Mouse (Mus musculus): ENCODE data around the gene Dpf3. TPM values are rescaled to one million over a fixed set of nuclear protein-coding genes. Genes with fewer than 3 reads are reported as not detected.
A peak's percentile ranks its signal among the peaks of the same experiment; 100 is the strongest.

The Dpf3 gene
- total and polyA plus RNA-seq, 2 experiments from 2014 or later = 14.3 to 31.7 TPM

DNA sequence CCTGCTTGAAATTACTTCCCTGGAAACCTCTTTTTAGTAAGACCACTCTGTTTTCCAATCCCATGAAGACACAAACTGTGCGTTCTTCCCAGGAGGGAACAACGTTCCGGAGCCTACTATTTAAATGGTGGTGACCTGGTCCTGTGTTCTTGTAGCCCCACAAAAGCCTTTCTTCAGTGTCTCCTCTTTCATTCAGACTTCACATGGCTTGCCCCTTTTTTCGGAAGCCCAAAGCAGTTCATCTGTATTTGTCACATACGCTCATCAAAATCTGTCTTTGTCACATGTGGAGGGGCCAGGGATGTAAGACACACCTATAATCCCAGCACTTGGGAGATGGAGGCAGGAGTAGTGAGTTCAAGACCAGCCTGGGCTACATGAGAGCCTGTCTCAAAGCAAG lies 73.8 kb downstream of the Dpf3 start:
- TF ChIP-seq CTCF (IDR thresholded peaks at IDR 0.05) = no peak
- Histone ChIP-seq H3K9ac (replicated peaks; ENCODE audit: low read length, poor library complexity, severe bottlenecking) (no peak overlapping the region), H3K36me3 (ENCODE audit: insufficient read depth, low read length) (no peaks in the 10 kb centered on the region), H3K4me2 (ENCODE audit: low read depth, low read length, poor library complexity, severe bottlenecking) (no peak overlapping the region), H3K4me1 (ENCODE audit: insufficient read depth, low read length) (peaks cover 10% of the 10 kb centered on the region; the same call in 1 of the 2 replicates), H3K27ac (ENCODE audit: low read depth, low read length) (no peak overlapping the region), H3K4me3 (ENCODE audit: low read depth, low read length) (no peak overlapping the region), H3K9me3 (ENCODE audit: low read length) (no peaks in the 10 kb centered on the region), H3K27me3 (ENCODE audit: insufficient read depth, low read length) (no peaks in the 10 kb centered on the region)
- 87% methylated on average over 5 of the region's 5 CpGs for WGBS
- DNase-seq (ENCODE audit: low spot score) (no peak), ATAC-seq (ENCODE audit: low FRiP score) (no peak)

DNA sequence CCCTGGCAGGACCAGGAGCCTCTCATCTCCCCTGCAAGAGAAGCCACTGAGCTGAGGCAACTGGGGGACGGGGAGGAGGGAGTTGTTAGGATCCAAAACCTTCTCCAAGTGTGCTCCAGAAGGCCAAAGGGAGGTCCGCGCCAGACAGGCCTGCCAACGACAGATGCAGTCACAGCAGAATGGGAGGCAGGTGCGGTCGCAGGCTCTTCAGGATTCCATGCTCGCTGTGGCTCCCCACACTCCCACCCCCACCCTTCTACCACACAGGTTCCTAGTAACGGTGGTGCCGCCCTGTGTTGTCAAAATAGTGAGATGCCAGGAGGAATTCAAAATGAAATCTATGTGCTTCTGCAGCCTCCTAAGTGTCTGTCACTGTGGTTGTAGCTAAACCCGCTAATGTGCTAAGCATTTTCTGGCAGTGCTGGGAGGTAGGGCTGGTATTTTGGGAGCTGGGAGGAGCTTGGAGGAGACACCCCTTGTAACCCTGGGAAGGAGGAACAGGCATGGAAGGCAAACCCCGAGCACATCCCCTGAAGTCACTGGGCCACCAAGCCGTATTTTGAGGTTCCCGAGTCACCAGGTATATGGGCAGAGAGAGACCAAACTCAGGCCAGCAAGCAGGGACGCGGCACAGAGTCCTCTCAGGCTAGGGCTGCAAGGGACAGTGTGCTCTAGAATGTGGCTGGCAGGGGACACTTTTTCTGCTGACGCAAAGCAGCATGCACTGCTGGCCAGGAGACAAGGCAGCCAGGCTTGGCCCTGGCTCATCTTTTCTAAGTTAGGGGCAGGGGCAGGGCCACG lies 75.6 kb downstream of the Dpf3 start:
- H3K27ac ChIP-seq (ENCODE audit: low read depth, low read length) = peak overlapping the region; percentile 59; the same call in 1 of the 2 replicates
- peak; percentile 68 for DNase-seq (ENCODE audit: low spot score)
- H3K9ac ChIP-seq (replicated peaks; ENCODE audit: low read length, poor library complexity, severe bottlenecking) = no peak overlapping the region; the same call in 1 of the 2 replicates
- no peak overlapping the region for H3K4me3 ChIP-seq (ENCODE audit: low read depth, low read length)
- no peaks in the 10 kb centered on the region for H3K36me3 ChIP-seq (ENCODE audit: insufficient read depth, low read length)
- WGBS = 52% methylated on average over 17 of the region's 17 CpGs
- no peak overlapping the region for H3K4me2 ChIP-seq (ENCODE audit: low read depth, low read length, poor library complexity, severe bottlenecking)
- ATAC-seq (ENCODE audit: low FRiP score) = peak; percentile 47; the same call in 1 of the 2 replicates
- H3K9me3 ChIP-seq (ENCODE audit: low read length) = no peaks in the 10 kb centered on the region
- peaks cover 10% of the 10 kb centered on the region; the same call in 1 of the 2 replicates for H3K4me1 ChIP-seq (ENCODE audit: insufficient read depth, low read length)
- H3K27me3 ChIP-seq (ENCODE audit: insufficient read depth, low read length) = no peaks in the 10 kb centered on the region
- no peak for TF ChIP-seq CTCF (IDR thresholded peaks at IDR 0.05)

DNA sequence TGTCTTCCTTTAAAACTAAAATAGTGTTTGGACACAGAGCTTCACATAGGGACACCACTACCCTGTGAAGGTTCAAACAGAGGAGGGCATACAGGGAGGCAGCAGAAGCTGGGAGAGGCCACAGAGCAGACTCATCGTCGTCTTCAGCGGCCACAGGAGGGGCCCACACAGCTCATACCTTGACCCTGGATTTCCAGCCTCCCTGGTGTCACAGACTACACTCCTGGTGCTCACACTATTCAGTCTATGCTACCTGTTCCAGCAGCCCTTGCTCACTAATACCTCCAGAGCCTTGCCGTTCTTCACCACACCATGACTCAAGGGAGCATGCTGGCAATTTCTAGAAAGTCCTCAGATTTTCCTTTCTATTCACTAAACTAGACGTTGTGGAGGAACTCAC lies 76.5 kb downstream of the Dpf3 start:
- H3K9me3 ChIP-seq (ENCODE audit: low read length) = no peaks in the 10 kb centered on the region
- TF ChIP-seq CTCF (IDR thresholded peaks at IDR 0.05) = no peak
- 79% methylated on average over 5 of the region's 5 CpGs for WGBS
- no peaks in the 10 kb centered on the region for H3K27me3 ChIP-seq (ENCODE audit: insufficient read depth, low read length)
- no peak overlapping the region for H3K9ac ChIP-seq (replicated peaks; ENCODE audit: low read length, poor library complexity, severe bottlenecking)
- 0 out of 2 replicates have a peak overlapping the region, but pooled peaks have one; percentile 8 for H3K27ac ChIP-seq (ENCODE audit: low read depth, low read length)
- DNase-seq (ENCODE audit: low spot score) (no peak), ATAC-seq (ENCODE audit: low FRiP score) (no peak)
- no peak overlapping the region for H3K4me2 ChIP-seq (ENCODE audit: low read depth, low read length, poor library complexity, severe bottlenecking)
- H3K4me1 ChIP-seq (ENCODE audit: insufficient read depth, low read length) = peaks cover 10% of the 10 kb centered on the region; the same call in 1 of the 2 replicates
- no peaks in the 10 kb centered on the region for H3K36me3 ChIP-seq (ENCODE audit: insufficient read depth, low read length)
- H3K4me3 ChIP-seq (ENCODE audit: low read depth, low read length) = no peak overlapping the region

DNA sequence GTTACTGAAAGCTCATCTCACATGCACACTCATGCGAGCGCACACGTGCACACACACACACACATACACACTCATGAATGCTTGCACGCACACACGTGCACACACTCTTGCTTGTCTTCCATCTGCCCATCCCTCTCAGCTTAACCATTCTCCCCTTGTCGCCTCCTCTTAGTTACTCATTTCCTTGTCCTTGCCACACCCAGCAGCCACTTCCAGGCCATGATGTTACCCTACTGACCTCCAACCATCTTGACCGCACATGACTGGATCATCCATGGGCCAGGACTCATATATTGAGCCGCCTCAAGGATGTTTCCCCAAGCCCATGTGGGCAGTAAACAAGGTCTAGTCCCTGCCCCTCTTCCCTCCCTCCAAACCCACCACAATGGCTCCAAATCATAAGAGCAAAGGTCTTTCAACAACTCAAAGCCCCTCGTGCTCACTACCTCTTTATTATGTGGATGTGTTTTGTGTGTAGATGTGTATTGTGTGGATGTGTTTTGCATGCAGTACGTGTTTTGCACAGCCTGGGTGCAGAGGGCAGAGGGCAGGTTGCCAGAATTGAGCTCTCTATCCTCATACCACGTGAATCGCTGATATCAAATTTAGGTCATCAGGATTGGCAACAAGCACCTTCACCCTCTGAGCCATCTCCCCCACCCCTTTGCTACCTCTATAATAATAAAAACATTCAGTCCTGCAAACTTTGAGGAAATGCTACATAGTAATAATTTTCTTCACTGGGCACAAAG lies 82.0 kb downstream of the Dpf3 start:
- H3K27ac ChIP-seq (ENCODE audit: low read depth, low read length) = no peak overlapping the region
- H3K4me2 ChIP-seq (ENCODE audit: low read depth, low read length, poor library complexity, severe bottlenecking) = no peak overlapping the region
- TF ChIP-seq CTCF (IDR thresholded peaks at IDR 0.05) = no peak
- 91% methylated on average over 12 of the region's 12 CpGs for WGBS
- no peaks in the 10 kb centered on the region for H3K36me3 ChIP-seq (ENCODE audit: insufficient read depth, low read length)
- no peak overlapping the region for H3K4me3 ChIP-seq (ENCODE audit: low read depth, low read length)
- H3K4me1 ChIP-seq (ENCODE audit: insufficient read depth, low read length) = no peaks in the 10 kb centered on the region
- no peaks in the 10 kb centered on the region for H3K27me3 ChIP-seq (ENCODE audit: insufficient read depth, low read length)
- H3K9ac ChIP-seq (replicated peaks; ENCODE audit: low read length, poor library complexity, severe bottlenecking) = no peak overlapping the region
- H3K9me3 ChIP-seq (ENCODE audit: low read length) = no peaks in the 10 kb centered on the region
- ATAC-seq (ENCODE audit: low FRiP score) = no peak
- no peak for DNase-seq (ENCODE audit: low spot score)

DNA sequence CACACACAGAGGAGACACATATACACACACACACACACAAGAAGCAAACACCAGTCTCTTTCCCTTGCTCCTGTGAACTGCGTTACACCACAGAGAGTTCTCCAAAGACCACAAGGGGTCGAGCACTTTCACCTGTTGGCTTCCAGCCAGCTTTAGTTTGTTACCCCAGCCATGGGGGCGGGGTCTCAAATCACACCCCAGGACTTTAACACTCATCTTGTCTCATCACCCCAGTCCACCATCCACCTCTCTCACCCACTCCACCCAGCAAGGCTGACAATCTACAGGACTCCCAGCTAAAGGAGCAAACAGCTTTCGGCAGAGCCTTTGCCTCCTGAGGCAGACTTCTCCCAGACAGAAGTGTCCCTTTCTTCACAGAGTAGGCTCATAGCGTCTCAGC lies 85.2 kb downstream of the Dpf3 start:
- Histone ChIP-seq H3K4me3 (ENCODE audit: low read depth, low read length) (no peak overlapping the region), H3K9me3 (ENCODE audit: low read length) (no peaks in the 10 kb centered on the region), H3K4me2 (ENCODE audit: low read depth, low read length, poor library complexity, severe bottlenecking) (no peak overlapping the region), H3K36me3 (ENCODE audit: insufficient read depth, low read length) (no peaks in the 10 kb centered on the region), H3K9ac (replicated peaks; ENCODE audit: low read length, poor library complexity, severe bottlenecking) (no peak overlapping the region), H3K27me3 (ENCODE audit: insufficient read depth, low read length) (no peaks in the 10 kb centered on the region), H3K27ac (ENCODE audit: low read depth, low read length) (no peak overlapping the region), H3K4me1 (ENCODE audit: insufficient read depth, low read length) (no peaks in the 10 kb centered on the region)
- no peak for TF ChIP-seq CTCF (IDR thresholded peaks at IDR 0.05)
- WGBS = 88% methylated on average over 5 of the region's 5 CpGs
- DNase-seq (ENCODE audit: low spot score) = no peak
- no peak for ATAC-seq (ENCODE audit: low FRiP score)

DNA sequence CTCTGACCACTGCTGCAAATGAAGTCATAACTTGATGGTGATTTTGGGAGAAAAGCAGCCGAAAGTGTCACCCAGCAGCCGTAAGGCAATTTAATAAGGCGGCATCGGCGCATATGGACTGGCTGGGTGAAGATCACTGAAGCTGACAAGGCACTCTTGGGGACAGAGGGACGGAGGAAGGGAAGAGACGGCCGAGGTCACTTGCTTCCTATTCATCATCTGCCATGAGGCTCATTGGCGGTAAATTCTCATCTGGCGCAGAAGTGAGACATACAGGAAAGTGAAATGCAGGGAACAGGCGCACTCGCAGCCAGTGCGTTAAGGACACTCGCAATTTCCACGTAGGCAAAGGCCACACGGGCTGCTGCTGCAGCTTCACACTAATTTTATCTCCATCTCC lies 95.5 kb downstream of the Dpf3 start:
- no peaks in the 10 kb centered on the region for H3K9me3 ChIP-seq (ENCODE audit: low read length)
- H3K27ac ChIP-seq (ENCODE audit: low read depth, low read length) = no peak overlapping the region
- H3K36me3 ChIP-seq (ENCODE audit: insufficient read depth, low read length) = no peaks in the 10 kb centered on the region
- TF ChIP-seq CTCF (IDR thresholded peaks at IDR 0.05) = no peak
- DNase-seq (ENCODE audit: low spot score) (no peak), ATAC-seq (ENCODE audit: low FRiP score) (no peak)
- no peaks in the 10 kb centered on the region for H3K4me1 ChIP-seq (ENCODE audit: insufficient read depth, low read length)
- no peaks in the 10 kb centered on the region for H3K27me3 ChIP-seq (ENCODE audit: insufficient read depth, low read length)
- WGBS = 87% methylated on average over 16 of the region's 16 CpGs
- H3K9ac ChIP-seq (replicated peaks; ENCODE audit: low read length, poor library complexity, severe bottlenecking) = no peak overlapping the region
- no peak overlapping the region for H3K4me3 ChIP-seq (ENCODE audit: low read depth, low read length)
- H3K4me2 ChIP-seq (ENCODE audit: low read depth, low read length, poor library complexity, severe bottlenecking) = no peak overlapping the region

All from midbrain, postnatal 0 days (tissue).